Mouse (Mus musculus) midbrain, embryonic 10.5 days (tissue): ENCODE measurements at regions not wholly inside any gene's neighbourhood (a gene's known extent, or its start where the extent isn't known, plus 50 kb on each side); places are given as distances from the start of the nearest gene placed in this dataset.

Source experiments
- DNase-seq: peaks from one replicate; pipeline ENCODE4 v3.0.0-alpha.2; 2017; ENCODE audit warnings: low spot score
- H3K27ac ChIP-seq: fragments of 300-500 bp; sonication (generic); replicated peaks from 2 replicates; pipeline ENCODE4 v1.5.1; 2016; ENCODE audit warnings: mild to moderate bottlenecking
- H3K27me3 ChIP-seq: fragments of 300-500 bp; sonication (generic); 2 replicates; pipeline ENCODE4 v1.6.1; 2016; ENCODE audit warnings: low read depth, mild to moderate bottlenecking; ENCODE audit not compliant: poor library complexity, severe bottlenecking
- H3K36me3 ChIP-seq: fragments of 300-500 bp; sonication (generic); 2 replicates; pipeline ENCODE4 v1.6.1; 2016; ENCODE audit warnings: mild to moderate bottlenecking, moderate library complexity
- H3K4me1 ChIP-seq: fragments of 300-500 bp; sonication (generic); 2 replicates; pipeline ENCODE4 v1.6.1; 2016
- H3K4me3 ChIP-seq: fragments of 300-500 bp; sonication (generic); 2 replicates; pipeline ENCODE4 v1.5.1; 2016; ENCODE audit warnings: mild to moderate bottlenecking, moderate library complexity
- H3K9me3 ChIP-seq: fragments of 300-500 bp; sonication (generic); replicated peaks from 2 replicates; pipeline ENCODE4 v1.6.1; 2016; ENCODE audit warnings: mild to moderate bottlenecking
- WGBS: fragments of 180-500 bp; shearing (Covaris S2); methylation state at CpG from one replicate; pipeline ENCODE4 v1.1.7; 2016; 5-methylcytosine and 5-hydroxymethylcytosine counted together

GRCm38 (mm10) chr4:67546013-67546412 is 718.6 kb downstream of the Tlr4 start:
- Histone ChIP-seq H3K4me1 (no peaks in the 10 kb centered on the region), H3K27me3 (no peaks in the 10 kb centered on the region), H3K36me3 (no peaks in the 10 kb centered on the region), H3K4me3 (no peak overlapping the region), H3K27ac (no peak overlapping the region), H3K9me3 (no peaks in the 10 kb centered on the region)
- DNase-seq = no peak
- WGBS = 70% methylated on average over 1 of the region's 1 CpGs

DNA sequence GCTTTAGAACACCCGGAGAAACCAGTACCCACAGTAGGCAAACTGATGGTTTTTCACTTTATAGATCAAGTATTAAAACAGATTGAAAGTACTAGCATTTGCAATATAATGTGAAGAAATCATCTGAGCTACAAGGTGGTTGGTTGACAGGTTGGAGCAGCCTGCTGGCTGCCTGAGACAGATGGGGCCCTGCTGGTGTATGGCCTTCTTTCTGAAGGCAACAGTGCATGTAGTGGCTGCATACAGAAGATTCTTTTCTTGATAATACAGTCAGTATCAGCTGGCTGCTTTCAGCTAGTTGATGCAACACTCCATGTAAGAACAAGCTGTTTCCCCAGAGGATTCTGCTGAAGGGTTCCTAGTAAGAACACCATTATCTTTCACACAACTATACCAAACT is 720.6 kb downstream of the Tlr4 start:
- Histone ChIP-seq H3K4me1 (no peaks in the 10 kb centered on the region), H3K9me3 (no peaks in the 10 kb centered on the region), H3K36me3 (no peaks in the 10 kb centered on the region), H3K27ac (no peak overlapping the region), H3K4me3 (no peak overlapping the region), H3K27me3 (no peaks in the 10 kb centered on the region)
- DNase-seq = no peak
- WGBS = 100% methylated on average over 1 of the region's 1 CpGs

GRCm38 (mm10) chr4:67553511-67553910 is 726.1 kb downstream of the Tlr4 start:
- Histone ChIP-seq H3K27ac (no peak overlapping the region), H3K27me3 (no peaks in the 10 kb centered on the region), H3K4me1 (no peaks in the 10 kb centered on the region), H3K4me3 (no peak overlapping the region), H3K9me3 (no peaks in the 10 kb centered on the region), H3K36me3 (no peaks in the 10 kb centered on the region)
- 82% methylated on average over 3 of the region's 3 CpGs for WGBS
- no peak for DNase-seq

- Histone ChIP-seq H3K9me3 (no peaks in the 10 kb centered on the region), H3K27me3 (no peaks in the 10 kb centered on the region), H3K36me3 (no peaks in the 10 kb centered on the region), H3K4me3 (no peak overlapping the region), H3K4me1 (no peaks in the 10 kb centered on the region), H3K27ac (no peak overlapping the region)
- 91% methylated on average over 3 of the region's 3 CpGs for WGBS
- no peak for DNase-seq
Measured at GRCm38 (mm10) chr4:67574816-67575215, 747.4 kb downstream of the Tlr4 start.

DNA sequence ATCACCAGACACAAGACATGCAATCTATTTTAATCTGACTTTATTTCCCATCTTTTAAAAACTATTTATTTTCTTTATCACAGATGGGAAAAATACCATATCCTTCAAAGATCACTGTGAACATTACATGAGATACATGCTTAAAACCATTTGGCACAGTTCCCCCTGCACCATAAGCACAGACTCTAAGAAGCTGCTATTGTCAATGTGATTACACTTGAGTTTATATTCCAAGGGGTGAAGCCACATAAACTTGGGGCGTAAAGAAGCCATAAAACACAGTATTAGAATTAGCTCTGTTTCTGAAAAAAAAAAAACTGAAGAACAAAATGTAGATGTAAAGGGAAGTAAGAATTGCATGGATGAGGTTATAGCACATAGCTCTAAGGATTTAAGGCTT is 762.1 kb downstream of the Tlr4 start:
- Histone ChIP-seq H3K4me1 (no peaks in the 10 kb centered on the region), H3K4me3 (no peak overlapping the region), H3K9me3 (no peaks in the 10 kb centered on the region), H3K27ac (no peak overlapping the region), H3K36me3 (no peaks in the 10 kb centered on the region), H3K27me3 (no peaks in the 10 kb centered on the region)
- no peak for DNase-seq
- WGBS = 93% methylated on average over 1 of the region's 1 CpGs

GRCm38 (mm10) chr4:67589976-67590727 is 762.8 kb downstream of the Tlr4 start:
- H3K9me3 ChIP-seq = no peaks in the 10 kb centered on the region
- H3K27me3 ChIP-seq = no peaks in the 10 kb centered on the region
- H3K36me3 ChIP-seq = no peaks in the 10 kb centered on the region
- H3K4me3 ChIP-seq = no peak overlapping the region
- H3K4me1 ChIP-seq = no peaks in the 10 kb centered on the region
- no peak for DNase-seq
- WGBS = 68% methylated on average over 7 of the region's 7 CpGs
- no peak overlapping the region for H3K27ac ChIP-seq

- Histone ChIP-seq H3K4me3 (no peak overlapping the region), H3K36me3 (no peaks in the 10 kb centered on the region), H3K4me1 (no peaks in the 10 kb centered on the region), H3K9me3 (no peaks in the 10 kb centered on the region), H3K27ac (no peak overlapping the region), H3K27me3 (no peaks in the 10 kb centered on the region)
- no peak for DNase-seq
Measured at GRCm38 (mm10) chr4:67607166-67607565, 779.8 kb downstream of the Tlr4 start.

DNA sequence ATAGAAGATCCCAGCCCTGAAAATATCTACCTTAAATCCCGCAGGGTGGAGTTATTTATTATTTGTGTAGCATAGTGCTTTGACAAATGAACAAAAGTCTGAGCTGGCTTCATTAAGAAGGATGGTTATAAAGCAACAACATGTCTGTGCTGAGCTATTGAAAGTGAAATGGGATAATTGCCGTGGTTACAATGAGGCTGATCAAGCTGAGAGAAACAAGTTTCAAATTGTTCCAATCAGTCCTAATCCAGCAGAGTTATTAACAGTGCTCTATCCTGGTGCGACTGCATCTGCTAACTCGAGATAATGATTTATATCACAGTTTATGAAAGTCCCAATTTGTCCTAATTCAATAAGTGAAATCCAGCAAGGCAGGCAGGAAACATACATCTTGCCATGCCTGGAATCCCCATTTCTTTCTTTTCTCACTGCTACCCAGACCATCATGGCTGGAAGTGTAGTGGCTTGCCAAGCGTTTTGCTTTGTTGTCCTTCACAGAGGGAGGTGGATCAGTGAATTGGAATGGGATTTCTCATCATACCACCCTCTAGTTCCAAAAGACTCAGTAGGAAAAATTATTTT is 787.2 kb downstream of the Tlr4 start:
- no peak for DNase-seq
- Histone ChIP-seq H3K27me3 (no peaks in the 10 kb centered on the region), H3K4me3 (no peak overlapping the region), H3K27ac (no peak overlapping the region), H3K36me3 (no peaks in the 10 kb centered on the region), H3K9me3 (no peaks in the 10 kb centered on the region), H3K4me1 (no peaks in the 10 kb centered on the region)
- 66% methylated on average over 5 of the region's 5 CpGs for WGBS

DNA sequence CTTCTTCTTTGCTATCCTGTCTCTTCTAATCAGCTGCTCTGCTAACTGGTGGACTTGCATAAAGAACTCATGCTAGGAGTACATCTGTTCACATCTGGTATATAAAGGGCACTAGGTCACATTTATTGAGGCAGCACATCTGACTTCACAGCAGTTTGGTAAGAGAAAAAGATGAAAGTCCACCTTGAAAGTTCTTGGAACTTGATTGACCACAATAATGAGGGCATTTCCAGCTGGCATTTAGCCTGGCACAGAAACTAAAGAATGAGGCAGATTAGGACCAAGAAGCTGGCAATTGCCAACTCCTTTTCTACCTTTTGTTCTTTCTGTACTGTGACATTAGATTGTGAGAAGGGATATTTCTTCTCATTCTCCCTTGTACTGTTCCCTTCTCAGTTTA is 799.3 kb downstream of the Tlr4 start:
- H3K4me3 ChIP-seq = no peak overlapping the region
- H3K4me1 ChIP-seq = no peaks in the 10 kb centered on the region
- no peaks in the 10 kb centered on the region for H3K36me3 ChIP-seq
- DNase-seq = no peak
- no peaks in the 10 kb centered on the region for H3K9me3 ChIP-seq
- H3K27me3 ChIP-seq = no peaks in the 10 kb centered on the region
- H3K27ac ChIP-seq = no peak overlapping the region

GRCm38 (mm10) chr4:67646090-67646489 is 818.7 kb downstream of the Tlr4 start:
- Histone ChIP-seq H3K27ac (no peak overlapping the region), H3K4me1 (no peaks in the 10 kb centered on the region), H3K36me3 (no peaks in the 10 kb centered on the region), H3K27me3 (no peaks in the 10 kb centered on the region), H3K4me3 (no peak overlapping the region), H3K9me3 (no peaks in the 10 kb centered on the region)
- DNase-seq = no peak
- WGBS = 67% methylated on average over 2 of the region's 2 CpGs

DNA sequence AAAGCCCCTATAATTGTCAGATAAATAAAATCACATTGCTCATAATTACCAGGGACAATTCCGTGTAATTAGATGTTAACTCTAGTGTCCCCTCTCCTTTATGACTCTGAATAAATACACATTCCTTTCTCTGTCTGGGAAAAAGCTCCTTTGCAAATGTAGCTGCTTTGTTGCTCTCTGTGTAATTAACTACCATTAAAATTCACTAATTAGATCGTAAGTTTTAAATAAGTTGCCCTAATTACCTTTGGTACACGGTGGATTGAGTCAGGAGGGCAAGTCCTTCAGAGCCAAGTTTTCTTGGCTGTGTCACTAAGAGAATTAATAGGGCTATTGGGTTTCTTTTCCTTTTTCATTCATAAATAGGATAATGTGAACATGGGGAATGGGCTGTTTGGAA is 834.7 kb downstream of the Tlr4 start:
- H3K4me3 ChIP-seq = no peak overlapping the region
- no peak for DNase-seq
- H3K27me3 ChIP-seq = no peaks in the 10 kb centered on the region
- whole genome bisulfite sequencing = 71% methylated on average over 3 of the region's 3 CpGs
- H3K4me1 ChIP-seq = no peaks in the 10 kb centered on the region
- H3K9me3 ChIP-seq = no peaks in the 10 kb centered on the region
- no peak overlapping the region for H3K27ac ChIP-seq
- H3K36me3 ChIP-seq = no peaks in the 10 kb centered on the region

- WGBS = 93% methylated on average over 1 of the region's 1 CpGs
Measured at GRCm38 (mm10) chr4:67673961-67674360, 846.6 kb downstream of the Tlr4 start.

DNA sequence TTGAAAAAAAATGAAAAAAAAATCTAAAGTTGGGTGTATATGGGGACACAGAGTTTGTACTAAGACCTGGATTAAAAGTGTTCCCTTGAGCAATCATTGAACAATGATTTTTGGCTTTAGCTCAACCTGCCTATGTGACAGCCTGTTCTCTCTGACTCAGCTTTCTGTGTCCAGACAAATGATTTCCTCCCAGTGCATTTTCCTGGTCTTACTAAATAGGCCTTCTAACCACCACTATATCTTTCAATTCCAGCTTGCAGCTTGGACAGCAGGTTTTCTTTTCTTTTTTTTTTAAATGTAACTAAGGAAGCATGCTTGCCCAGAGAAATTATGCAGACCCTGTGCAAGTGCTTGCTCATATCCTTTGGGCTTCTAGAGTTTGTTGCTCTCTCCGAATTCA is 850.2 kb downstream of the Tlr4 start:
- 92% methylated on average over 1 of the region's 1 CpGs for WGBS
- no peaks in the 10 kb centered on the region for H3K9me3 ChIP-seq
- H3K36me3 ChIP-seq = no peaks in the 10 kb centered on the region
- no peak overlapping the region for H3K4me3 ChIP-seq
- no peaks in the 10 kb centered on the region for H3K27me3 ChIP-seq
- H3K27ac ChIP-seq = no peak overlapping the region
- no peaks in the 10 kb centered on the region for H3K4me1 ChIP-seq
- no peak for DNase-seq

More at GRCm38 (mm10) chr4:67673961-67674360, 846.6 kb downstream of the Tlr4 start:
- no peaks in the 10 kb centered on the region for H3K4me1 ChIP-seq
- DNase-seq = no peak
- H3K27me3 ChIP-seq = no peaks in the 10 kb centered on the region
- no peak overlapping the region for H3K27ac ChIP-seq
- H3K36me3 ChIP-seq = no peaks in the 10 kb centered on the region
- H3K9me3 ChIP-seq = no peaks in the 10 kb centered on the region
- no peak overlapping the region for H3K4me3 ChIP-seq
